Mouse (Mus musculus): ENCODE measurements around the gene Por. TPM values are rescaled to one million over a fixed set of nuclear protein-coding genes. Genes with fewer than 3 reads are reported as not detected.

Gene Por
- total RNA-seq, 2 experiments from 2014 or later = 104 to 105 TPM

DNA sequence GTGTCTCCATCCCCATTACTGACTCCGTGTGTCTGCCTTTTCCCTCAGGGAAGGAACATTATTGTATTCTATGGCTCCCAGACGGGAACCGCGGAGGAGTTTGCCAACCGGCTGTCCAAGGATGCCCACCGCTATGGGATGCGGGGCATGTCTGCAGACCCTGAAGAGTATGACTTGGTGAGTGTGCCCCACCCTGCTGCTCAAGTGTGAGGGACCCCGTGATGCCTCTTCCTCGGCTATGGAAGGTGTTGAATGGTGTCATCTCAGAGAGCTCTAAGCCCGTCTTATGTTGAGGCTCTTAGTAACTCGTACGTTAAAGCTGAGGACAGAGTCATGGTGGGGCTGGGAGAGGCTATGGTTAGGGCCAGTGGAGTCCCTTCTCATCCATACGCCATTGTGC is 59.5 kb downstream of the Por start:
- no peak for DNase-seq

DNA sequence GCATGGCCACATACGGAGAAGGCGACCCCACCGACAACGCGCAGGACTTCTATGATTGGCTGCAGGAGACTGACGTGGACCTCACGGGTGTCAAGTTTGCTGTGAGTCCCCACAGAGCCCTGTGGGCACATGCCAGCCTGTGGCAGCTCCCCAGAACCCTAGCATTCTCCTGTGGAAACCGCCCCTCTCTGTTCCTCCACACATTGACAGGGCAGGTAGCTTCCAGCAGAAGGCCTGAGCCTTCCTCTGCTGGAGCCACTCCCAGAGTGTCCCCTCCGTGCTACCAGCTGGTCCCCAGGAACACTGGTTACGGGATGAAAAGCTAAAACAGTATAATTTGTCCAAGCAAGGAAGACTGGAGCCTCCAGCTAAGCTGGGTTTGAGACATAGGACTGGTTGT is 60.4 kb downstream of the Por start:
- DNase-seq = no peak

DNA sequence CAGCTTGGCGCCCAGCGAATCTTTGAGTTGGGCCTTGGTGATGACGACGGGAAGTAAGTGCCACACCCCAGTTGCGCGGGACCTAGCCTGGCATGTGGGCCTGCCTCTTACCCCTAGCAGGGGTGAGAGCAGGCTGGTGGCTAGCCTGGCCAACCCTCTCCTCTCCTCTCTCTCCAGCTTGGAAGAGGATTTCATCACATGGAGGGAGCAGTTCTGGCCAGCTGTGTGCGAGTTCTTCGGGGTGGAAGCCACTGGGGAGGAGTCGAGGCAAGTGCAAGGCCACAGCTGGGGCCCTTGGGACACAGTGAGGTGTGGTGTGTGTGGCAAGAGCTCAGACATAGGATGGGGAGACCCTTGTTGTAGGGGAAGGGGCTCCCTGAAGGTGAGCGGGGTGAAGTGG is 61.1 kb downstream of the Por start:
- DNase-seq = no peak

DNA sequence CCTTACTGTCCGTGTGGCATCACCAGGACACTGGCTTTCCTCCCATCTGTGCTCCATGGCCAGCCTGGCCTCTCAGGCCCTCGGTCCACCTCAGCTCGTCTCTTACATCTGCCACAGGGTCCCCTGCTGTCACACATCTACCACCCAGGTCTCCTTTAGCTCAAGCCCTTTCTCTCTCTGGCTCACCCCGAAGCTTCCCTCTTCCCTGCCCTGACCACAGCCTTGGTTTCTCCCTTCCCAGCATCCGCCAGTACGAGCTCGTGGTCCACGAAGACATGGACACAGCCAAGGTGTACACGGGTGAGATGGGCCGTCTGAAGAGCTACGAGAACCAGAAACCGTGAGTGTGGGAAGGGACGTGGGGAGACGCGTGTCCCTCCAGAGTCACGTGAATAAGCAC is 61.5 kb downstream of the Por start:
- no peak for DNase-seq

DNA sequence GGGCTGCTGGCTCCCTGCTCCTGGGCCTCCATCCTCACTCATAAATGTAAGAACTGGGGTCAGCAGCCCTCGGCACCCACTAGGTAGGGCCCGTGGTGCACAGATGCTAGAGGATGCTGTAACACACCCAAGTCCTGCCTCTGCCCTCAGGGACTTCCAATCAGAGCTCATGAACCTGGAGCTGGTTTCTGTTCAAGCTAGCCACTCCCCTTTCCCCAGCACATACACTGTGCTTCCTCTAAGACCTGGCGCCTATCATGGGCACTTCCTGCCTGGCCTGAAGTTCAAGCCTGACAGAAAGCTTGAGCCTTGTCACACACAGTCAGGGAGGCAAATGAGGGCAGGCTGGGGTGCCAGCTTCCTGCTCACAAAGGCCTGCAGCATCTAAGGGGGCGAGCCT is 63.2 kb downstream of the Por start:
- no peak for DNase-seq

DNA sequence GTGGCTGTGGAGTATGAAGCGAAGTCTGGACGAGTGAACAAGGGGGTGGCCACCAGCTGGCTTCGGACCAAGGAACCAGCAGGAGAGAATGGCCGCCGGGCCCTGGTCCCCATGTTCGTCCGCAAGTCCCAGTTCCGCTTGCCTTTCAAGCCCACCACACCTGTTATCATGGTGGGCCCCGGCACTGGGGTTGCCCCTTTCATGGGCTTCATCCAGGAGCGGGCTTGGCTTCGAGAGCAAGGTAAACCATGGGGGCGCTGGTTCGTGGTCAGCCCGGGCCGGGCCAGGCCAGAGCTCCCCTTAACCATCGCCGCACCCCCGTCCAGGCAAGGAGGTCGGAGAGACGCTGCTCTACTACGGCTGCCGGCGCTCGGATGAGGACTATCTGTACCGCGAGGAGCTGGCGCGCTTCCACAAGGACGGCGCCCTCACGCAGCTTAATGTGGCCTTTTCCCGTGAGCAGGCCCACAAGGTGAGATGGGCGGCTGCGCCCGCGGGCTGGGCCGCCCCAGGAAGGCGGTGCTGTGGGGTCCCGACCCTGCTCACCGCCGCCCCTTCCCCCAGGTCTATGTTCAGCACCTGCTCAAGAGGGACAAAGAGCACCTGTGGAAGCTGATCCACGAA is 64.3 kb downstream of the Por start:
- no peak for DNase-seq

DNA sequence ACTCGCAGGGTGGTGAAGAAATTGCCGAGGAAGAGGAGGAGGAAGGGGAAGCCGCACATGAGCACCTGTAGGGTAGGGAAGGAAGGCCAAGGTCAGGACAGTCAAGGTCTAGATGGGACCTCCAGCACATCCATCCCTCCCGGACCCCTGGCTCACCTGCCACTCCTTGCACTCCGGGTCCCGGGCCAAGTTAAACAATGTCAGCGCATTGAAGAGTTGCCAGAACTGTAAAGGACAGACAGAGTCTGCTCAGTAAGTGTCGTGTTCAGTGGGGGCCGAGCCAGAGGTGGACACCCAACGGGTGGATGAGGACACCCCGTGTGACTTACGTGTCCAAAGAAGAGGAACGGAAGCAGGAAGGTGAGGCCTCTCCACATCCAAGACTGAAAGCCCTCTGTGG is 65.9 kb downstream of the Por start:
- DNase-seq = no peak

DNA sequence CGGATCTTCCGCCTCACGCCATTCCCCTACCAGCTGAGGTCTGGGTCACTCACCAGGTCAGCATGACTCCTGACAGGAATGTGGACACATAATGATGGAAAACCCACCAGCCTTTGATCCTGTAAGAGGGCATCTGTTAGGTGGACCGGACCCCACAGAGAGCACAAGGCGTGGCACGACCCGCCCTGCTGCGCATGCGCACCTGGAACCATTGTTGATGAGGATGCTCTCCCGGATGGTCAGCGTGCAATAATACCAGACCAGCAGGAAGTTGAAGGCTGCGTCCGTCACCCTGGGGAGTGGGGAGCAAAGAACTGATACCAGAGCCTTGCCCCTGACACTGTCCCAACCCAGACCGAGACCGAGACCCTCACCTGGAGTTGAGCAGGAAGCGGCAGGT is 66.7 kb downstream of the Por start:
- no peak for DNase-seq

DNA sequence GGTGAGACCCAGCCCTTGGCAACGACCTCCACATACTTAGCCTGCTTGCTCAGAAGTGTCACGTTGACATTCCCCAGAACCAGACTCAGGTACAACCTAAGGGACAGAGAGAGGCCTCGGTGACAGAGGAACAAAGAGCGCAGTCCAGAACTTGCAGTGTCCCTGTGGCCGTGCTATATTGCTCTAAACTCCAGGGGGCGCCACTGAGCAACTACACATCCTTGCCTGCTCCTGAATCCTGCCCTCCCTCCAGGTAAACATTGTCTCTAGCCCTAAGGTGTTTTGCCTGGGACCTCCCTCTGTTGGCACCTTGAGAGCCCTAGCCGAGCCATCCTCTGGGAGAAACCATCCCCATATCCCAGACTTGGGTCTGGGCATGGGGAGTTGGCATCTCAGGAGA is 67.3 kb downstream of the Por start:
- no peak for DNase-seq

DNA sequence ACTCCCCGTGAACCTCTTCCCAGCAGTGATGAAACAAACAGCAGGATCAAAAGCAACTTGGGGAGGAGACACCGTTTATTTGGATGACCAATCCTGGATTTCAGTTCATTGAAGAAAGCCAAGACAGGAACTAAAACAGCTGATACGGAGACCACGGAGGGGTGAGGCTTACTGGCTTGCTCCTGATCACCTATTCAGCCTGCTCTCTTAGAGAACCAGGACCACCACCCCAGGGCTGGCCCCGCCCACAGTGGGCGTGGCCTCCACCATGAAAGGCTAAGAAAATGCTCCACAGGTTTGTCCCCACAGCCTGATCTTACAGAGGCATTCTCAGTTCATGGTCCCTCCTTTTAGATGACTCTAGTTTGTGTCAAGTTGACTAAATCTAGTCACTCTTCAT is 68.4 kb downstream of the Por start:
- no peak for DNase-seq

DNA sequence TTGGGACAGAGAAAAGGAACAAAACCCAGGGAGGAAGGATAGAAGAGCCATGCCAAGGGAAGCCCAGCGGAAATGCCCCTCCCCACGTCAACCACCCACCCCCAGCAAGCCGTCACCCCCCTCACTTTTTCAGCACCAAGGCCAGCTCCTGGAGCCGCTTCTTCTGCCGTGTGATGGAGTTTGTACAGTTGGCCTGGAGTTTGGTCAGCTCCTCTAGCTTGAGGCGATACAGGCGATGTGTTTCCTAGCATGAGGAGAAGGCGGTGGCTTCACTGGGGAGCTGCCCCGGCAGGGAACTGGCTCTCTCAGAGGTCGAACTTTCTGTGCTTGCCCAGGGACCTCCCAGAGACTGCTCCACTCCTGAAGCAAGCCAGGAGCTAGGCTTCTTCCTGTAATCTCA is 72.3 kb downstream of the Por start:
- DNase-seq = no peak

DNA sequence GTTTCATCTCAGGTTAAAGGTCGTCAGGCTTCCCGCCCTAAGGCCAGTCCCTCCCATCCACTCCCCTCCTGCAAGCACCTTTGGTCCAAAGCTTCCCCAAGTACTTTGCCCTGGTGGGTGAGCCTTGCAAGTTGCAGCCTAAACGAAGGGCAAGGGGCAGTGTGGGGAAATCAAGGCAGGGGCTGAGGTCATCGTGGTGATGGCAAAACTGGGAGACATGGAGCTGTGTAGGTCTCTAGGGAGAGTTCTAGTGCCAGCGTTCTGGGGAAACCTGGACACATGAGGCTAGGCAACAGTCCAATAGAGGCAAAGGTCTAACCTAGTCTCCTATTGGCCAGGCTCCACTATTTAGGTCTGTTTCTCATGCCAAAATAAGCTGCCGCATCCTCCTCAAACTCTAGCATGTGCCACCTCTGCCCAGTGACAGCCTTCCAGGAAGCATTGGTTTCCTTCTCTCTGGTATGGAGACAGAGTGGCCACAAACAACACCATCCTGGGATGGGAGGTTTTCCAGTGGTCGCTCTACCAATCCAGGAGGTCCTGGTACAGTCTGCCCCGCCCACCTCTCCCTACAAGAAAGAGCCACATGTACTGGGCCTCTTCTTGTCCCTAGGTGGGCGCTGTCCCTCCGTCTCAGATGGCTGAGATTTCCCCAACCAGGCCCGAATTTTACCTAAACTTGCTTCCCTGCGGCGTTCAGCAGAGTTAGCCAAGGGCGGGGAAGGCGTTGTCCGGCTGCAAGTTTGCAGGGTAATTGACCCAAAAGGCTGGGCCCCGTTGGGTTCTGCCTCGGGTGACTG is 73.3 kb downstream of the Por start:
- no peak for DNase-seq

DNA sequence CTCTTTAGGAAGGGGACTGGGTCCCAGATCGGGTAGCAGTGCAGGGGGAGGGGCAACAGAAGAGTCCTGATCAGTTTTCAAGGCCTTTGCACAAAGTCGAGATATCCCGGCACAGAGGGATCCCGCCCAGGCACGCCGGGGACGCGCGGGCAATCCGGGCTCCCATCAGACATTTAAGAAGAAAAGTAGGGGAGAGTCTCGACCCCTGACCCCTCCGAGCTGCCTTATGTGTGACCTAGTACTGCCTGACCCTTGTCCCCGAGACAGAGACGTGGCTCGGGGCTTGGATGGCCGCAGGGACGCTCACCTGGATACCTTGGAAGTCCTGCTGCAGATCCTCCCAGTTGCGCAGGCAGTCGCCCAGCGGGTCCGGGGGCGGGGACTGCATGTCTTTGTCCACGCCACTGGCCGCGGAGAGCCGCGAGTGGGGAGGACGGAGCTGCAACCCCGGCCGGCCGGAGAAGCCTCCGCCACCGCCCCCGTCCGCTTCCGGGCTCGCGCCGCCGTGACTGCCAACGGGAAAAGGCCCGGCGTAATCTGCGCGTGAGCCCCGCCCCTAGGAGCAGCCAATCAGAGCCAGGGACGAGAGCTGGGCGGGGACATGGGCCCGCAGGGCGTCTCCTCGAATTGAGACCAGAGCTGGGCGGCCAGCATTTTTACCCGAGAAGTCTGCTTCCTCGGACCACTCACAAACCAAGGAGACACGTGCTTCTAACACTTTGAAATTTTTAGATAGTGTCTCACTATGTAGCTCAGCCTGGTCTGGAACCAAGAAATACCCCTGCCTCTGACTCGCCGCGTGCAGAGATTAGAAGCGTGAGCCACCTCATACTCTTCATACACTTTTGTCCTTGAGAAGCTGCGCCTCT is 74.1 kb downstream of the Por start, which contains the start of gene Tmem120a:
Gene Tmem120a (minus strand): TSS at position 708 of the 869 bp plus-strand sequence.
- peak; percentile 91 to 92 for DNase-seq

DNA sequence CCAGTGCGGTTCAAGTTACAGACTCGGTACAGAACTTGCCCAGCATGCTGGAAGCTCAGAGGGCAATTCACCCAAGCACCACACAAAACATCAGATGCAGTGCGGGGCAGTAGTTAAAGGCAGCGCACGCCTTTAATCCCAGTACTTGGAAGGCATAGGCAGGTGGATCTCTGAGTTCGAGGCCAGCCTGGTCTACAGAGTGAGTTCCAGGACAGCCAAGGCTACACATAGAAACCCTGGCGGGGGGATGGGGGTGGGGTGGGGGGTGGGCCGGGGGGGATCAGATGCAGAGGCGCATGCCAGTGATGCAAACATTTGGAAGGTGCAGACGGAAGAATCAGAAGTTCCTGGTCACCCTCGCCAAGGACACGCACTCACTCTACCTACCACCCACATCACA is 74.9 kb downstream of the Por start:
- DNase-seq = no peak

DNA sequence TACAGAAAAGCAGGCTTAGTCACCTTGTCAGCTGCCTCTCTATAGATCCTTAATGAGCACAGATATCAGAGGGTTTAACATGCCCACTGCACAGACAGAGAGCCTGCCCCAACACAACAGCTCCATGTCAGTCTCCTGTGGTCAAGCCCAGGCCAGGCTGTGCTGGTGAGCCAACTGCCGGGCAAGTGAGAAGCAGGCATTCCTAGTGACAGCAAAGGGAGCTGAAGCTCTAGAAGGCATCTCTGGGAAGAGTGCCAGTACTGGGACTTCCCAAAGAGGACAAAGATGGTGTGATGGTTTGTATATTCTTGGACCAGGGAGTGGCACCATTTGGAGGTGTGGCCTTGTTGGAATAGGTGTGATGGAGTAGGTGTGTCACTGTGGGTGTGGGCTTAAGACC is 81.2 kb downstream of the Por start:
- no peak for DNase-seq

DNA sequence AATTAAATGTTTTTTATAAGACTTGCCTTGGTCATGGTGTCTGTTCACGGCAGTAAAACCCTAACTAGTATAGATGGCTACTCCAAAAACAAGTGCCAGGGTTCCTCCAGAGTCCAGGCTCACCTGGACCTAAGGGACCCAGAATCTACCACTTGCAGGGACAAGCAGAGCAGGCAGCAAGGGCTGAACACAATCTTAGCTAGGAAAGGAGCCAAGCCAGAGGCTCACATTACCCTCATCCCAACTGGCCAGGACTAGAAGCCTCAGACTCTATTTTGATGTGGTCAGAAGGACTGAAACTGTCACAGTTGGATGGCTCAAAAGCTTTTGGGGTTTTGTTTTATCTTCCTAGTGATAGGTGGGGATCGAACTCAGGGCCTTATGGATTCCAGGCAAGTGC is 81.8 kb downstream of the Por start:
- no peak for DNase-seq

DNA sequence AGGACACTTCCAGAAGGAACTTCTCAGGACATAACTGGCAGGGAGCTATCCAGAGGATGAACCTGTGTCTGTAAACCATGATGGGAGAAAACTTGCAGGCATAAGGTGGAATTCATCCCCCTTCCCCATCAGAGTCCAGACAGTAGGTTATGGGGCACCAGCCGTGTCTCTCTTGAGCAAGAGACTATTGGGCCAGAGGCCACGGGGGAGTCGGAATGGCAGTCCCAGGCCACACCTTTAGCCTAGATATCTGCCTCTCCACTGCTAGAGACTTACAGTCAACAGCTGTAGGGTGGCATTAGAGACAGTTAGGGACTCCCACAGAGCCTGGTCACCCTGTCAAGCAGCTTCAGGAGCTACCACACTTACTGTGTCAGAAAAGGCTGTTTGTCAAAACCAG is 92.0 kb downstream of the Por start:
- no peak for DNase-seq

DNA sequence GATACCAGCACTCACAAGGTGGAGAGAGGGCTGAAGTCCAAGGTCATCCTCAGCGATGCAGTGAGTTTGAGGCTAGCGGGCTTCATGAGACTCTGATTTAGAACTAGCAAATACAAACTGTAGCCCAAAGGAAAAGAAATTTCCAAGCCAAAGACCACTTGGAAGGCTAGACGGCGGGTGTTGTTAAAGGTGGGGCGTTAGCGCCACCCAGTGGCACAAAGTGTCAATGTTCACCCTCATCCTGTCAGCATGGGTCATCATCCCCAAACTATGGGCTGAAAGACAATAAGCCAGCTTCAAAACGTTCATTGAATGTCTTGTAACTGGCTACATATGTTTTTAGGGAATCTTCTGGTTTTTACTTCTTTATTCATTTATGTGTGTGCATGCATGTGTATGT is 93.7 kb downstream of the Por start:
- peak; percentile 59 to 67 for DNase-seq

DNA sequence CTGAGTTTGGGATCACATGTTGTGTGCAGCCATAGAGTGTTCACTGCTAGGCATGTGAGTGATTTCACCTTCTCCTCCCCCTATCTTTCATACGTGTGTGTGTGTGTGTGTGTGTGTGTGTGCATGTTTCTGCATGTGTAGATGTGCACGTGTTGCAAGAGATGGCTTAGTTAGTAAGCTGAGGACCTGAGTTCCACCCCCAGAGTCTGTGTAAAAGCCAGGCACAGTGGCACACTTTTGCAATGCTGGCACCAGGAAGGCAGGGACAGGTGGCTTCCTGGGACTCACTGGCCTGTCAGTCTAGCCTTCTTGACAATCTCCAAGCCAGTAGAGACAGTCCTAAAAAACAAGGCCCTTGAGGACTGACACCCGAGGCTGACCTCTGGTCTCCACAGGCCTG is 95.1 kb downstream of the Por start:
- DNase-seq = no peak

DNA sequence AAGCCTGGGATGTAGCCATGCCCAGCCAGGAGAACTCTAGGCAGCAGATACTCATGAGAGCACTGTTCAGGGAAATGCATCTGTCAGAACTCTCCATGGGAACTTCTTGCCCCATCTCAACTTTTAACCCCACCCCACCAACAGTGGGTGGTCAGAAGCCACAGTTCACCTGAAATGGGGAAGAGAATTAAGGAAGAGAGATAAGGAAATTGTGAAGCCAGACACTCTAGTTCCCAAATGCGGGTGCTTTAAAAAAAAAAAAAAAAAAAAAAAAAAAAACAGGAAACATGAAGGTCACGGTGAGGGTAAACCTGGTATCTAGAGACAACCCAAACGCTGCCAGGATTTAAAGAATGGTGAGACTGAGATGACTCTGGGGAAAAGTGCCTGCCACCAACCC is 102.7 kb downstream of the Por start:
- DNase-seq = no peak

DNA sequence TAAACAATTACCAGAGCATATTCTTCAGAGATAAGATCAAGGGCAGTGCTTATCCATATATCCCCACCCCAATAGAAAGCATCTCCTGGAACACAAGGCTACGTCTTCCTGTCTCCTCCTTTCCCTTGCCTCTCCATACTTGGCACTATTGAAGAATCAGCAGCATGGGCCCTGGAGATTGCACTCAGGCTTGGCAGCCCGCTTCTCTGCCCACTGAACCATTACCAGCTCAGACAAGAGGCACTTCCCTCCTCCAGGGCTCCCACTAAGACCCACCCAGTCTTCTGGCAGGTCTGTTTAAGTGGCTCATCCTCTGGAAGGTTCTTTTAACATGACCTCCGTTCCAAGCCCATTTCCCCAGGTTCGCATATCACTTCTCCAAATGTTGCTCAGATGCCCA is 106.7 kb downstream of the Por start:
- no peak for DNase-seq

DNA sequence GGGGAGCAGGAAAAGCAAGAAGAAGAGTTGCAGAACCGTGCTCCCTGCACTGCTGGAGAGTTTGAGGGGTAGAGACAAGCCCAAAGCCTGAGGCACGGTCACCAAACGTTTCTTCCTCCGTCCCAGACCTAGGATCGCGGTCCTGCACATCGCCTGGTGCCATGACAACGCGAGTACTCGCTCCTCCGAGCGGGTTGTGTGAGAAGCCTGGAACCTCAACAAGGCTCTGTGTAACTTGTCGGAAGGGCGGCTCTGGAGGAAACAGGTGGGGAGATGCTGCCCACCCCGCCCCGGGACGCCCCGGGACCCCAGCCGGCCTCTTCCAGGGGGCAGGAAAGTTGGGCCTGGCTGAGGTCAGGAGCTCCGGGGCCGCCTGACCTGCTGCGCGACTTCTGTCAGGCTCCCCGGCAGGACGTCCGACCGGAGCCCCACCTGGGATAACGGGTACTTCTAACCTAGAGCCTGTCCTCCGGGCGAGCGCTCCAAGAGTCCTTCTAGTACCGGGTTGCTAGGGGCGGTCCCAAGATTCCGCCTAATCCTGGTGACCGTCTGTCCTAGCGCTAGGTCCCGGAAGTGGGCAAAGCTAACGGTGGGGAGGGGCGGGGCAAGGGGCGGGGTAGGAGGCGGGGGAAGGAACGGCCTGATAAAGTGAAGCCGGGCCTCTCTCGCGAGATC is 108.1 kb downstream of the Por start, which contains the start of gene Styxl1:
Gene Styxl1 (minus strand): TSS at position 590 of the 675 bp plus-strand sequence.
- DNase-seq = no peak

Measured in layer of hippocampus, postnatal 36 days (tissue).